Mouse (Mus musculus): Measurements from ENCODE around the gene Plekhh1. TPM values are rescaled to one million over a fixed set of nuclear protein-coding genes. Genes with fewer than 3 reads are reported as not detected.

Gene Plekhh1
- polyA plus RNA-seq (2014; fragmentation: Illumina TruSeq; extraction: RNeasy Lipid Tissue Mini Kit (QIAGEN cat#74804); ENCODE audit: low replicate concordance): 48.4 TPM

GRCm38 (mm10) chr12:79028911-79029861 lies at the start of gene Plekhh1:
Gene Plekhh1, plus strand, starts transcription at chr12:79029163.

GRCm38 (mm10) chr12:79007126-79007753 lies 21.7 kb upstream of the Plekhh1 start, which contains the start of gene Tmem229b:
Gene Tmem229b, minus strand, starts transcription at chr12:79007627.

GRCm38 (mm10) chr12:79089182-79089812 lies 60.3 kb downstream of the Plekhh1 start, which contains the start of gene Pigh:
Gene Pigh, minus strand, starts transcription at chr12:79089651.

GRCm38 (mm10) chr12:79130299-79131177 lies 101.6 kb downstream of the Plekhh1 start, which contains the start of gene Arg2:
Gene Arg2, plus strand, starts transcription at chr12:79130777.

Other genes with a start within 250 kb of the Plekhh1 start
- gene Atp6v1d, start 167.5 kb upstream of the Plekhh1 start, polyA plus RNA-seq (2014; fragmentation: Illumina TruSeq; extraction: RNeasy Lipid Tissue Mini Kit (QIAGEN cat#74804); ENCODE audit: low replicate concordance): 90.4 TPM
- 84.1 TPM for gene Eif2s1, start 167.3 kb upstream of the Plekhh1 start, polyA plus RNA-seq (2014; fragmentation: Illumina TruSeq; extraction: RNeasy Lipid Tissue Mini Kit (QIAGEN cat#74804); ENCODE audit: low replicate concordance)
- gene Plek2, start 122.2 kb upstream of the Plekhh1 start, polyA plus RNA-seq (2014; fragmentation: Illumina TruSeq; extraction: RNeasy Lipid Tissue Mini Kit (QIAGEN cat#74804); ENCODE audit: low replicate concordance): 17.5 TPM
- gene Tmem229b, start 21.5 kb upstream of the Plekhh1 start, polyA plus RNA-seq (2014; fragmentation: Illumina TruSeq; extraction: RNeasy Lipid Tissue Mini Kit (QIAGEN cat#74804); ENCODE audit: low replicate concordance): 3.7 TPM
- gene Pigh, start 60.5 kb downstream of the Plekhh1 start, polyA plus RNA-seq (2014; fragmentation: Illumina TruSeq; extraction: RNeasy Lipid Tissue Mini Kit (QIAGEN cat#74804); ENCODE audit: low replicate concordance): 23.7 TPM
- gene Arg2, start 101.6 kb downstream of the Plekhh1 start, polyA plus RNA-seq (2014; fragmentation: Illumina TruSeq; extraction: RNeasy Lipid Tissue Mini Kit (QIAGEN cat#74804); ENCODE audit: low replicate concordance): 2,001 TPM
- gene Vti1b, start 143.5 kb downstream of the Plekhh1 start, polyA plus RNA-seq (2014; fragmentation: Illumina TruSeq; extraction: RNeasy Lipid Tissue Mini Kit (QIAGEN cat#74804); ENCODE audit: low replicate concordance): 115 TPM
- 57.6 TPM for gene Rdh11, start 163.1 kb downstream of the Plekhh1 start, polyA plus RNA-seq (2014; fragmentation: Illumina TruSeq; extraction: RNeasy Lipid Tissue Mini Kit (QIAGEN cat#74804); ENCODE audit: low replicate concordance)
- gene Rdh12, start 179.8 kb downstream of the Plekhh1 start, polyA plus RNA-seq (2014; fragmentation: Illumina TruSeq; extraction: RNeasy Lipid Tissue Mini Kit (QIAGEN cat#74804); ENCODE audit: low replicate concordance): 0.67 TPM

Data from small intestine, adult 10 weeks (tissue).